Mouse (Mus musculus) lung, adult 18-20 months (tissue): Measurements from ENCODE around the gene Osm.

Experiments
- DNase-seq, 2 experiments: peaks; one replicate each; pipeline ENCODE4 v3.0.0; 2022; ENCODE audit warnings: mixed read lengths in 2 of 2

Osm gene

DNA sequence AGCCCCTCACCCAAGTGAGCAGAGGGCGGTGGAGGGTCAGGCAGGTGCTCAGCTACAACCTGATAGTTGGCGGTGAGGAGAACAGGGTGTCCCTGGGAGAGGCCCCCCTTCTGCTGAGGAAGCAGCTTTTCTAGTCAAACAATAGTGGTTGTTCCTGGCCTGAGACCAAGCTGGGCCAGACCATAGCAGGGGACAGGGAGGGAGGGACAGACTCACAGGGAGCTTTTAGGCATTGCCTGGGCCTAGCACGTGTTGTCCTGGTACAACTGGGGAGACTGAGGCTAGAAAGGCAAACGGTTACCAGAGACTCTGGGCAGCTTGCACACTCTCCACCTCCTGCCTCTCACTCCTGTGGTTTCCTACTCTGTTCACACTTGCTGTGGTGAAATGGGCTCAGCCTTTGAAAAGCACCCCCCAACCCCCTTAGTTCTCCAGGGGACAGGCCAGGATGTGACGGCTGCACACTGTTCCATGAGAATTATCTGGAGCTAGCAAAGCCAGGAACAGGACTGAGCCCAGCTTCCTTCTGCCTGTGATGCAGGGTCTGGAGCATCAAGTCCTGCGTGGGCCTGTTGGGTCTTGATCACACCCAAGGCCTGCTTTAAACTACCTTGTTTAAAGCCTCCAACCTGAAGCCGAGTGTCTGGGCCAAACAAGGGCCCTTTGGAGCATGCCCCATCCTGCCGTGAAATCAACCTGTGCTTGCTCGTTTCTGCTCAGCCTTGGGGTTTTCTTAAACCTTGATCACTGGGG is 19.8 kb upstream of the Osm start:
- DNase-seq: peak; percentile 78 to 86

GRCm38 (mm10) chr11:4217914-4218629 is 18.1 kb upstream of the Osm start, which contains the start of gene Castor1:
Gene Castor1 (plus strand): TSS chr11:4218225.
- DNase-seq: peak; percentile 97 to 98

GRCm38 (mm10) chr11:4218637-4219036 is 17.6 kb upstream of the Osm start:
- no peak for DNase-seq

- peak; percentile 85 to 87 for DNase-seq
Measured at GRCm38 (mm10) chr11:4219317-4219751, 16.9 kb upstream of the Osm start.

DNA sequence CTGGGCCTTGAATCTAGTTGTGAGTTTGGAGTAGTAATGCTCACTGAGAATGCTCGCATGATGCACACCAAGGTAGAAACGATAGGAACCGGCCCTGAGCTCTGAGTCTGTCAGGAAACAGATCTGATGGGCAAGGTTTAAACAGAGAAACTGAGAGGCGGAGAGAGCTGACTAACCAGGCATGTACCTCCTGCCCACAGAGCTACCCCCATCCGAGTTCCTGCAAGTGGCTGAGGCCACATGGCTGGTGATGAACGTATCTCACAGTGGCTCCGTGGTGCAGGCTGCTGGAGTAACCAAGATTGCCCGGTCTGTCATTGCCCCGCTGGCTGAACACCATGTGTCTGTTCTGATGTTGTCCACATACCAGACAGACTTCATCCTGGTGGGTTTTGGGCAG is 16.3 kb upstream of the Osm start:
- no peak for DNase-seq

DNA sequence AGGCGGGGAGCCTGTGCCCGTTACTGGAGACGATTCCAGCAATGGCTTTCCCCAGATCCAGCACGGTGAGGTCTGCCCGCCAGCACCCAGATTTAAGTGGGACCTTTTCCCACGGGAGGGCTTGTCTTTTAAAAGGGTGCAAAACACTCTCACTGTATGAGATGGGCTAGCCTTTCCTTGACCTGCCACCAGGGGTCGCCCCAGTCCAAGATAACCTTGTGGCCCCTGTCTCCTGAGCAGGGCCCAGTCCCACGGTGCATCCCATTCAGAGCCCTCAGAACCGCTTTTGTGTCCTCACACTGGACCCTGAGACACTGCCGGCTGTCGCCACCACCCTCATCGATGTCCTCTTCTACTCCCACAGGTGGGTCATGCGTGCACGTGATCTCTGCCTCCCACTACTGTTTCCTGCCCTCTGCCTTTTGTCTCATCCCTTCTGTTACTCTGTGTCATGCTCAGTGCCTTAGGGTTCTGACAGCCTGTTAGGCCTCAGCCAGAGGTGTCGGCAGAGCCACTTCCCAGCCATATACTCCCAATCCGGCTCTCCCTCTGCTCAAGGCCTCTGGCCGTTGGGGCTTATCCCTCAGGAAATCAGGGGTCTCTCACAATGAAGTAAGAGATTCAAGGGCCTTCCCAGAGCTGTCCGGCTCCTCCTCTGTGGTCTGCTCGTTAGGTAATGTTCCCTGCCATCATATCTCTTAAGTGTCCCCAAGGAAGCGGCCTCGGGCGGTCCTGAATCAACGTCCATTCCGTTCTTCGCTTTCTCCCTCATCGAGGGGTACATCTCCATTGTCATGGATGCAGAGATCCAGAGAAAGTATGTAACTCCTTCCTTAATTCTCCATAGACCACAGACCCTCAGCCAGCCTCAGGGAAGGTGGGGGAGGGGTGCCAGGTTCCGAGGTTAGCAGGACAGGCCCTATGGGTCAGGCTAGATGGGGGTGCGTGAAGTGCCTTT is 15.5 kb upstream of the Osm start:
- DNase-seq: peak; percentile 76 to 77

- DNase-seq: no peak
Measured at GRCm38 (mm10) chr11:4222046-4222950, 13.9 kb upstream of the Osm start.

- no peak for DNase-seq
Measured at GRCm38 (mm10) chr11:4223393-4224188, 12.6 kb upstream of the Osm start.

DNA sequence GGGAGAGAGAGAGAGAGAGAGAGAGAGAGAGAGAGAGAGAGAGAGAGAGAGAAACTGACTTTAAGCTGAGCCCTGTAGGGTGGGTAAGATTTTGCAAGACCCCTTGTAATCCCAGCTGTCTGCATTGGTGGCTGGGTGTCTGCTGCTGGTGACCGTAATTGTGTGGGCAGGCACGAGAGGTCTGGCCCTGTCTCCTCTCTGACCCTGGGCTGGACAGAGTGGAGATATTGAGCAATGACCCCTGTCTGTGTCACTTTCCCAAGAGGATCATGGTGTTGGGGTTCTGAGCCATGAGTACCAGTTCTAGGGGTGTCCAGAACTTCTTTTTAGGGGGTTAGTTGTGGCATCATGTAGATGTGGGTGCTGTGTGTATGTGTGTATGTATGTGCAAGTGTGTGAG is 12.0 kb upstream of the Osm start:
- no peak for DNase-seq

DNA sequence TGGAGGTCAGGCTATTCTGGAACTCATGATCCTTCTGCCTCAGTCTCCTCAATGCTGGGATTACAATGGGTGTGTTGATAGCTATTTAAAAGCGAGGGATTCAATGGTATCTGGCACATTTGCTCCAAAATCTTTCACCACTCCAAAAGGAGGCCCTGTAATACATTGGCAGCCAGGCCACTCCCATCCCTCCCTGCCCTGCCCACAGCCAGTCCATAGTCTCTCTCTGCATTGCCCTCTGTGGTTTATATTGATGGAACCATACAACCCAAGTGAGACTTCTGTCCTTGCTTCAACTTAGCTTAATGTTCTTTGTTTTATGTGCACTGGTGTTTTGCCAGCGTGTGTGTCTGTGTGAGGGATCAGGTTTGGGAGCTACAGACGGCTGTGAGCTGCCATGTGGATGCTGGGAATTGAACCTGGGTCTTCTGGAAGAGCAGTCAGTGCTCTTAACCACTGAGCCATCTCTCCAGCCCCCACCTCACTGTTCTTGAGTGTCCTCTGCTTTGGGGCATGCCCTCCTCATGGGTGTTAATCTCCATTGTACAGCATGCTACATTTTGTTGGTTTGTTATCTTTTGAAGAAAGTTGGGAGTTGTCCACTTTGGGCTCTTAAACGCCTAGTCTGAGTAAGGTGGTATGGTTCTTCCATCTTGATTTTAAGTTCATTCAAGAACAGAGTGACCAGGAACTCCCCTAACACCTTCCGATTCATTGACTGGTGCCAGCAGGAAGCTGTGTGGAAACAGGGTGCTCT is 9.5 kb upstream of the Osm start:
- DNase-seq: no peak

DNA sequence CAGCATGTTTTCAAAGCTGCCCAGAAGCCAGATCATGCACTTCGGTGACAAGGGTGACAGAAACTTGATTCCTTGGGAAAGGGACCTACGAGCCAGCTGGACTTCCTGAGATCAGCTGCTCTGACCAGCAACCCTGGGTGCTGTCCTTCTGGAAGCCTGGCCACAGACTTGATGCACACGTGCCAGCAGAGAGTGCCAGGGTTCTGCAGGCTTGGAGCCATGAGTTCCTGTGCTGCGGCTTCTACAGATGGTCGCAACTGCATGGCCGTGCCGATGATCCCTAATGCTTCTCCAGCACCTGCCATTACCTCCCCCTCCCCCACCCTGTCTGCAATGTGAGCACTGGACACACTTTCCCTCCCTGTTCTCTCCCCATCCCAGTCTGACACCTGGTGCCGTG is 7.8 kb upstream of the Osm start:
- DNase-seq: no peak

DNA sequence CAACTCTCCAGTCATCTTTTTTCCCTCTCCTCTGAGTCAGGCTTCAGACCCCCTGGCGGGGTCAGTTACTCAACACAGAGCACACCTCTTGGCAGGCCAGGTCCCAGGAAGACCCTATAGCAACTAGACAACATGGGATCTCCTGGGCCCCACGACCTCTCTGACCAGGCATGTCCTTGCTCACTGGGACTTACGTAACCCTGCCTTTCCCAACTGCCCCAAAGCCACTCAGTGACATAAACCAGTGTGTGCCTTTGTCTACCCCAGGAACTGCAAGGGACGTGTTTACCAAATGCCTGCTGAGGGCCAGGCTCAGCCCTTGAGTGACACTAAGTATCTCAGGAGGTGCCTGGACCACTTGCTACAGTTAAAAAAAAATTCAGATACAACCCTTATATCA is 6.4 kb upstream of the Osm start:
- no peak for DNase-seq

DNA sequence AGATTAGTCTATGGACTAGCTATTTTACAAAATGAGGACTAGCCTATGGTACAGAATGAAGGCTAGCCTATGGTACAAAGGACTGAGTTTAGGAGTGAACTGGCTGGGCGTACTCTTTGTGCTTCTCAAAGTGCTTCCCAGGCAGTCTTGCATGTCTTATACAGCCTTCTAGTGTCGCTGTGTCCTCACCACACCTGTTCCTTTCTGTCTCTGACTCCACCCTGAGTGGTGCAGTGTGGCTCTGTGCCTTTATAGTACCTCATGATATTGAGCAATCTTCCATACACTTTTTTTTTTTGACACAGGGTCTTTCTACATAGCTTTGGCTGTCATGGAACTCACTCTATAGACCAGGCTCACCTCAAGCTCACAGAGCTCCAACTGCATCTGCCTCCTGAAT is 4.8 kb upstream of the Osm start:
- no peak for DNase-seq

DNA sequence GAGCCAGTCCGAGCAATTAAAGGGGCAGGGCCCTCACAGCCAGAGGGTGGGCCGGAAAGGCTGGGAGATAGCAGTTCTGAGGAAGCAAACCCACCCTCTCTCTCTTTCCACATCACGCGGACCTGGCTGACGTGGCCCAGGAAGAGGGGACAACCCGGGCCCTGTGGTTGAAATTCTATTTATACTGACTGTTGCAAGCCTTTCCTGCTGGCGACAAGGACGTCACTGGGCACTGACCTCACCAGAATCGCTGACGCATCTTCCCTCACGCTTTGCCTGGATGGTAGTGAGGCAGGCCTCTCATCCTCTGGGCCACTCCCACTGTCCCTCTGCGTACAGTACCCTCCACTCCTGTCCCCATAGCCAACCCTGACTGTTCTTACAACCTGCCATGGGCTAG is 3.6 kb upstream of the Osm start:
- DNase-seq: peak in 1 of 2 experiments; percentile 51

- no peak for DNase-seq
Measured at GRCm38 (mm10) chr11:4235052-4235655, 1.1 kb upstream of the Osm start.

DNA sequence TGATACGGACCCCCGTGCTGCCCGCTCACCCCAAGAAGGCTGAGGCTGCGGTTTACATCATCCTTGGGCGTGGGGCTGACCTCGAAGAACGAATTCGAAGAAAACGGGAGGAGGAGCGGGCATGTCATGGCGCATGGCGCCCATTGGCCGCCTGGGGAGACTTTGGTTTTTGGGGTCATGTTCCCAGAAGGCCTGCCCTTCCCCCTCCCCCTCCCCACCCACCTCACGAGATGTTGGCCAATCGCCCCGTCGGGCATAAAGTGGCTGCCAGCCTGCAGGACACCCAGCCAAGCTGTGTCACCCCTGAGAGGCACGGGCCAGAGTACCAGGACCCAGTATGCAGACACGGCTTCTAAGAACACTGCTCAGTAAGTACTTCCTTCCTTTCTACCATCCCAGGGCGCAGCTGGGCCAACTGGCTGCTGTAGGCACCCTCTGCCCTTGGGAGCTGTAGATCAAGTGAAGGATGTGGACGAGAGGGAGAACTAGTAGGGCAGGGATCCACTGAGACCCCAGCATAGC is 387 bp downstream of the Osm start:
- DNase-seq: no peak

DNA sequence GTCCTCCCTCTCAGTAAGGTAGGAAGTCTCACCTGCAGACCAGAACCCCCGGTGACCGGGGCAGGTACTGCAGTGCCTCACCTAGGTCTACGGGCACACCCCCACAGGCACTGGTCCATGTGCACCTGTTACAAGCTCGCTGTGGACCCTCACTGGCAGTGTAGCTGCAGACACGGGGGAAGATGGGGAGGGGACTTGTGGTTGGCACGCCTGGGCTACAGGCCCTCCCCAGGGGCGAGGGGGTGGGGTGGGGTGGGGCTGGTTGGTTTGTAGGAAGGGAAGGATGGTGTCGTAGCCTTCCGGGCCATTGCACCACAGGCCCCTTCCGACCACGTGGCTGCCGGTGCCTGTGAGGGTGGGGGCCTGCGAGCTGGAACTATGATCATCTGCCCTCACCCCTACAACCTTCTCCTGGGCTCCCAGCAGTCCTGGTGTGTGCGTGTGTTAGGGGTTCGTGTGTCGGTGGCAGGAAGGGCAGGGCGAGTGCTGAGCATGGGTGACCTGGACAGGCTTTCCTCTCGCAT is 1.2 kb downstream of the Osm start:
- no peak for DNase-seq

GRCm38 (mm10) chr11:4238167-4238566 is 1.9 kb downstream of the Osm start:
- DNase-seq: no peak

DNA sequence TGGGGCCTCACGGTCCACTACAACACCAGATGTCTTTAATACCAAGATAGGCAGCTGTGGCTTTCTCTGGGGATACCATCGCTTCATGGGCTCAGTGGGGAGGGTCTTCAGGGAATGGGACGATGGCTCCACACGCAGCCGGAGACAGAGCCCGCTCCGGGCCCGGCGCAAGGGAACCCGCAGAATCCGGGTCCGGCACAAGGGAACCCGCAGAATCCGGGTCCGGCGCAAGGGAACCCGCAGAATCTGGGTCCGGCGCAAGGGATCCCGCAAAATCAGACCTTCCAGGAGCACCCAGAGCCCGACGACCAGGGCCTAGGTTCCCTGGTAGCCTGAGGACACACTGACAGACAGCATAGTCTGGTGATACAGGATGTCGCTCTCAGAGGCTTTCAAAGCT is 3.5 kb downstream of the Osm start:
- DNase-seq: no peak
